Mouse (Mus musculus) MEL-GATA-1-ER (cell line): ENCODE measurements around the gene Brd2.
A peak's percentile ranks its signal among the peaks of the same experiment; 100 is the strongest.

Source experiments
- DNase-seq: peaks from one replicate; pipeline ENCODE4 v3.0.0-alpha.2; 2012; ENCODE audit warnings: low read depth; ENCODE audit errors: extremely low read depth

Gene Brd2

GRCm38 (mm10) chr17:34116736-34117370 lies 5.6 kb downstream of the Brd2 start:
- DNase-seq = peak; percentile 33

GRCm38 (mm10) chr17:34114114-34114513 lies 8.3 kb downstream of the Brd2 start:
- no peak for DNase-seq

- no peak for DNase-seq
Observed at GRCm38 (mm10) chr17:34110309-34110708, 12.1 kb downstream of the Brd2 start.

DNA sequence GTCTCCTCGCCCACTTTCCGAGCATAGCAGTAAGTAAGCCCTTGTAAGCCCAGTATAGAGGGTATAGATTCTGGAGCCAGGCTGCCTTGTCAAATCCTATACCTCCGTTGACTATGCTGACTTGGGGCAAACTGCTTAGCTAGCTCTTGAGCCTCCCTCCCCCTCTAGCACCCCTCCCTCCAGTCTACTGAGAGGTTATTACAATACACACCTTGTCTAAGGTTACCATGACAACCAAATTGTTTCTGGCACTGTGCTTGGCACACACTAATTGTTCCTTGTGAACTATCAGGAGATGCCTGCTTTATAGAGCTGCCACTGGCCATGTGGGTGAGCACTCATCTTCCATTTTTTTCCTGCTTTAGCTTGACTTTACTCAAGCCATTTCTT lies 12.6 kb downstream of the Brd2 start:
- no peak for DNase-seq

DNA sequence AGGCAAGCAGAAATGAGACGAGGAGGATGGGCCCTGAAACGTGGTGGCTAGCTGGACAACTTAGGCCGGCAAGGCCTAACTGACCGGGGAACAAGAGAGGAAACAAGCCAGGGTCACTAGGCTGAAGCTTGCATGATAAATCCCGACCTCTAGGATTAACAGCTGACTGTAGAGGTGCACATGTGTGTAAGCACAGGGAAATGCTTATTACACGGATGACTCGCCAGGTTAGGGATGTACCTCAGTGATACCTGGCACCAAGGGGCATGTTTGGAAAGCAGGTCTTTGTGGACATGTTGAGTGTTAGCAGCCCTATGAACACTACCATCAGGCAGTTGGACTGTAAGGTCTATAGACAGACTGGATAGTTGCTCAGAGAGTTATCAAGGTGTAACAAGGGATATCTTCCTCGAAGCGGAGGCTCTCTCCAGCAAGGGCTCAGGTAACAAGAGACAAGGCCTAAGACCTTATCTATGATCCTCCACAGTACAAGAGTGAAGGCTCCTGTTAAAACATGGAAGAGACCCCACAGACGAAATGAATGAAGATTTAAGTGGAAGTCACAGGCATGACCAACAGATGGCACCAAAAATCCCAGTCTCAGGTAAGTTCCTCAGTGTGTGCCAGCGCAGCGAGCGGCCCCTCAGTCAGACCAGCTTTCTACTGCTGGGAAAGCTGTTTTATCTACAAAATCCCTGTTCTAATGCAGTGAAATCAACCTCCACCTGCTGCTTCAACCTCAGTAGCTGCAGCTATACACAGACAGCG lies 13.2 kb downstream of the Brd2 start:
- DNase-seq = no peak

DNA sequence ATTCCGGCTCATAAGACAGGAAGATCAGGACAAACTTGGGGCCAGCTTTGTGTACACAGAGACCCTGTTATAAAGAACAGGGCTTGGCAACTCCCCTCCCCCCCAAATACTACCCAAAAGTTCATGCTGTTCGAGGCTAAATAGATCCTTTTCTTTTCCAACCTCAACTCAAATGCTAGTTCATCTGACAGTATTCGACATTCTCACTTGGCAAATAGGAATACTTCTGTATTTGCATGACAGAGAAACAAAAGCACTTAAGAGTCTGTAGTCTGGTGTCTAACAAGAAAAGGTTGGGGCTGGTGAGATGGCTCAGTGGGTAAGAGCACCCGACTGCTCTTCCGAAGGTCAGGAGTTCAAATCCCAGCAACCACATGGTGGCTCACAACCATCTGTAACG lies 14.0 kb downstream of the Brd2 start:
- no peak for DNase-seq

GRCm38 (mm10) chr17:34107109-34107867 lies 15.1 kb downstream of the Brd2 start:
- no peak for DNase-seq

DNA sequence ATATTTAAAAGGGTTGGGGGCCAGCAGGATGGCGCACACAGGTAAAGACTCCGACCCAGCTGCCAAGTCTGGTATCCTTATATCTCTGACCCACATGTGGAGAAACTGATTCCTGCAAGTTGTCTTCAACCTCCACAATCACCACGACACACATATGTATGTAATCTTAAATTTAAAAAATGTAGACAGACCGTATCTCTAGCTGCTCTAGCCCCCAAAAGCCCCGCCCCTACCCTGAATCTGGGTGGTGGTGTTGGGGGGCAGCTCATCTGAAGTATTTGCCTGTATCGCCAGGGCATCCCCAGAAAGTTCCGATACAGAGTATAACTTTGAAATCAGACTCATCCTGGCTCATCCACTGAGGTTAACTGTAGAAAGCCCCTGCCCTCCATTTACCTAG lies 15.9 kb downstream of the Brd2 start:
- no peak for DNase-seq

DNA sequence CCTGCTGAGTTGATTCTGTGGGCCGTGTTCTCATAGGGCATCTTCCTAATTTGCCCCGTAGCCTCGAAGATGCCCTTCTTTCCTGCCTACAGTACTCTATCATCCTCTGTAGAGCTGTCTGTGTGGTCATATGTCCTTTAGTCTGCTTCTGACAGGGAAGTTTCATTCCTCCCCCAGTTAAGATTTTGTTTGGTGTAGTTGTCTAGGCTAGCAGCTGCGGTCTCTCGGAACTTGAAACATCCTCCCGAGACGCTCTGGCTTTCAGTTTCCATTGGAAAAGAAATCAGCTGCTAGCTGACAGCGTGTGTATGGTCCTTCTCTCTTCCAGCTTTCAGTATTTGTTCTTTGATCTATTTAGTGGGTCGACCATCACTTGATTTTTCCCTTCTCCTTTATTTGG lies 17.6 kb downstream of the Brd2 start:
- DNase-seq = no peak

GRCm38 (mm10) chr17:34102831-34103230 lies 19.6 kb downstream of the Brd2 start:
- no peak for DNase-seq

GRCm38 (mm10) chr17:34101604-34102032 lies 20.8 kb downstream of the Brd2 start:
- DNase-seq = peak; percentile 84

DNA sequence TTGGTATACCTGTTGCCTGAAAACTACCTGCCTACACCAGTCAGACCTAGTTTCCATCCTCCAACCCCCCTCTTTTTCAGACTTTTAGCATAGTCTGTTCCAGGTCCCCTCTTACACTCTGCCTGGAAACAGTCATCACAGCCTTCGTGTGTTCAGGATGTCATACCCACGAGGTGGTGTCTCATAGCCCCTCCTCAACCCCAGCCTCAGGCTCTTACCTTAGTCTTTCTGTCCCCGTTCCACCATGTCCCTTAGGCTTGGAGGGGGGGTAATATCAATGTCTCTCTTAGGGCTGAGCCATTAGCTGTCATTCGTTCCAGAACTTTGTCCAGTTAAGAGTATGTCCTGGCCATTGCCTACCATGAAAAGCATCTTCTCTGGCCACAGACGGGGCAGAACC lies 21.2 kb downstream of the Brd2 start:
- no peak for DNase-seq

GRCm38 (mm10) chr17:34099531-34099930 lies 22.9 kb downstream of the Brd2 start:
- no peak for DNase-seq

DNA sequence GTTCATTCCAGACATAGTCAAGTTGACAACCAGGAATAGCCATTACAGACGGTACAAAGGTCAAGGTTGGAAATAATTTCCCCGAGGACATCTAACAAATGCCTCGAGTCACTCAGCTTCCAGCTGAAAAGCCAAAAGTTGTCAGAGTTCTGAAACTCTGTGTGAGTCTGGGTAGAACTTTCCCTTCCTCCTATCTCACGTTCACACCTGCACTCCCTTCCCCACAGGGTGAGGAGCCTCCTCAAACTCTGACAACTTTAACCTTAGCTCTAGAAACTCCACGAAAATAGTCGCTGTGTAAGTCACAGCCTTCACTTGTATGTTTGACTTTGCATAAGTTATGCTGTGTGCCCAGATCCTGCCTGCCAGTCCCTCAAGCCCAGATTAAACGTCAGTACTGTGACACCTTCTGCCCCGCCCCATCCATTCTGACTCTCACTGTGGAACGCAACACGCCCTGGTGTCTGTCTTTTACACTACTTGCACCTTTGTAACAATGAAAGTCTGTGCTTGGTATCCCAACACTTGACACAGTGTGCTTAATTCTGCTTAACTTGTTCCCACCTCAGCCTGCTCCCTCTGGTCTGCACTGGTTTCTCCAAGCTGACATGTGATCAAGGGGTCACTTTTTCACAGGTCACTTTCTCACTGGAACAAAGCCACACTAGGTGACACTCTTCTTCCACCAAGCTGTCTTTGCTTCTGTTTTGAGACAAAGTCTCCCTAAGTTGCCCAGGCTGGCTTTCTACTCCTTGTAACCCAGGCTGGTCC lies 23.5 kb downstream of the Brd2 start:
- DNase-seq = no peak

DNA sequence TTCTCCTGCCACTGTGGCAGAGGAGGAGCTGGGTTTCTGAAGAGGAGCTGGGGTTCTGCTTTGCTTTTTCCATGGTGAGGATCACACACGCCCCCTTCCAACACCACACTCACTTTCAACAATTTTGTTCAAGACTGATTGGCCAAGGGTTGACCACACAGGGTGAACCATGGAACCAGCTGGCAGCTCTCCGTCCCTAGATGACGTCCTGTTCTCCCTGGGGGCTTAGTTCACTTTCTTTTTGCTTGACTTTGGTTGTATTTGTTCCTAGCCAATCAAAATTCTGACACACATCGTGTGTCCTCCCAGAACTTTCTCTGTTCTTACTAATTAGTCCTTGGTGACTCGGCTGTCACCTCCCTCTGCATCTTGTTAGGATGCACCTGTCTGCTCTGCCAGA lies 25.2 kb downstream of the Brd2 start:
- no peak for DNase-seq

GRCm38 (mm10) chr17:34096497-34097010 lies 25.9 kb downstream of the Brd2 start:
- no peak for DNase-seq

- DNase-seq = no peak
Observed at GRCm38 (mm10) chr17:34094283-34095035, 28.0 kb downstream of the Brd2 start.

DNA sequence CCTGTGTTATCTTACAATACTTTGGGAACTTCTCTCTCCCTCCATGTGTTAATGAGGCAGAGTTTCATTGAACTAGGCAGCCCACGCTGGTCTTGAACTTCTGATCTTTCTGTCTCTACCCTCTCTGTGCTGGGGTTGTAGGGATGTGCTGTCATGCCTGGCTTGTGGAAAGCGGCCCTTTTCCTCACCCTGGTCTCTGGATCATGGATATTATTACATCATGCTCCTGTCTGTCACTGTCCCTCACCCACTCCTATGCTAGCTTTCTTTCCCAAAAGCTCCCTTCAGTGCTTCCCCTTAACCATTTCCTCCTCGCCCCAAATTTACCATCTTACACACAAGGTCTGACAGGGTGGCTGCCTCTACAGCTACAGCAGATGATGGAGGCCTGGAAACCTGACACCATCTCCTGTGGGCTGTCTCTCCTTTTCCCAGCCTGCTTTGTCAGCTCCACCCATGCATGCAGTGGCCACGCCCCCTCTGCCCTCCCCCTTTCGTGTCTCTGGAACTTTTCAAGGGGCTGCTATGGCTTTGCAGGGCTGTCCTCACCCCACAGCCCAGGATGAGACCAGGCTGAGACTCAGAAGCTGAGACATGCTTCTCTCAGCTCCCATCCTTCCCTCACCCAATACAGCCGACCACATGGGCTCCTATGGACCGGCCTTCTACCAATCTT lies 29.1 kb downstream of the Brd2 start:
- DNase-seq = no peak

DNA sequence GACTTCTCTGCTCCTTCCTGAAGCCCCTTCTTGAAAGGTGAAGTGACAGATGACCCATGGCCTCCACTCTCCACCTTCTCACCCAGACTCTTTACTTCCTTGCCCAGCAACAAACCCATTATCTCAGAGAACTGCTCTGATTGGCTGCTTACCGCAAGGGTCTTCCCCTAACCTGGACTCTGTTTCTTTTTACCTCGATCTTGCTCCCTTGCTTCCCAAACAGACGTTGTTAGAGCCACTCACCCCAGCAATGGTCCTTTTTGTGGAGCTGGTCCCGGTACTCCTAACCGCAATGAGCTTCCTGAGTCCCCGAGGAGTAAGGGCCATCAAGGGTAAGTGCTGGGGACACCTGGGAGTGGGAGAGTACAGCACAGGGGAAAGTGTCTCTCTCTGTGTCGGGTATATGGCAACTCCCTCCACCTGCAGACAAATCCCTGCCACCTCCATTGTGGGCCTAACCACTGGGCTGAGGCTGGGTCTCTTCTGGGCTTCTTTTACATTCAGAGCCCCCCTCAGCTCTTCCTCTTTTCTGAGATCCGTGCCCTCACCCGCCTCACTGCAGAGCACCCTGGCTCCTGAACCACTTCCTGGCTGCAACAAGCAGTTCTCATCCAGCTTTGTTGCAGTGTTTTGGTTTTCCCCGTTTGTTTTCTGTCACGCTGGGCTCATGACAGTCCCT lies 30.1 kb downstream of the Brd2 start, which contains the start of gene H2-Oa:
TSS of gene H2-Oa (plus strand) at position 144 of the 679 bp plus-strand sequence.
- DNase-seq = no peak
